Mouse (Mus musculus) 3134 (cell line): ENCODE measurements around the gene Sugp2.
A peak's percentile ranks its signal among the peaks of the same experiment; 100 is the strongest.

Source experiments
- DNase-seq: peaks from one replicate; pipeline ENCODE4 v3.0.0-alpha.2; 2011; ENCODE audit warnings: low spot score; ENCODE audit not compliant: insufficient read length; ENCODE audit errors: extremely low read depth

Sugp2 gene

GRCm38 (mm10) chr8:70220236-70220840 lies 13.7 kb upstream of the Sugp2 start:
- DNase-seq = no peak

GRCm38 (mm10) chr8:70220911-70221310 lies 13.1 kb upstream of the Sugp2 start:
- no peak for DNase-seq

- no peak for DNase-seq
Measured at GRCm38 (mm10) chr8:70222041-70222440, 12.0 kb upstream of the Sugp2 start.

- DNase-seq = no peak
Measured at GRCm38 (mm10) chr8:70223341-70223740, 10.7 kb upstream of the Sugp2 start.

- no peak for DNase-seq
Measured at GRCm38 (mm10) chr8:70227997-70228396, 6.0 kb upstream of the Sugp2 start.

GRCm38 (mm10) chr8:70230837-70231236 lies 3.2 kb upstream of the Sugp2 start:
- DNase-seq = no peak

- DNase-seq = no peak
Measured at GRCm38 (mm10) chr8:70233606-70234005, 420 bp upstream of the Sugp2 start.

- DNase-seq = no peak
Measured at GRCm38 (mm10) chr8:70234781-70235128, 729 bp downstream of the Sugp2 start.

GRCm38 (mm10) chr8:70237842-70238241 lies 3.8 kb downstream of the Sugp2 start:
- no peak for DNase-seq

- DNase-seq = no peak
Measured at GRCm38 (mm10) chr8:70240642-70241041, 6.6 kb downstream of the Sugp2 start.

- no peak for DNase-seq
Measured at GRCm38 (mm10) chr8:70246622-70247021, 12.6 kb downstream of the Sugp2 start.

- DNase-seq = no peak
Measured at GRCm38 (mm10) chr8:70247841-70248240, 13.8 kb downstream of the Sugp2 start.

- DNase-seq = no peak
Measured at GRCm38 (mm10) chr8:70254628-70255027, 20.6 kb downstream of the Sugp2 start.

GRCm38 (mm10) chr8:70257456-70257855 lies 23.4 kb downstream of the Sugp2 start:
- DNase-seq = peak; percentile 9

- no peak for DNase-seq
Measured at GRCm38 (mm10) chr8:70258600-70258999, 24.6 kb downstream of the Sugp2 start.

GRCm38 (mm10) chr8:70259043-70259442 lies 25.0 kb downstream of the Sugp2 start:
- DNase-seq = no peak

GRCm38 (mm10) chr8:70267674-70268073 lies 33.6 kb downstream of the Sugp2 start:
- DNase-seq = no peak

- no peak for DNase-seq
Measured at GRCm38 (mm10) chr8:70268311-70268710, 34.3 kb downstream of the Sugp2 start.

GRCm38 (mm10) chr8:70268799-70269565 lies 35.0 kb downstream of the Sugp2 start:
- DNase-seq = no peak

GRCm38 (mm10) chr8:70272949-70273348 lies 38.9 kb downstream of the Sugp2 start:
- DNase-seq = no peak

- DNase-seq = no peak
Measured at GRCm38 (mm10) chr8:70274350-70274749, 40.3 kb downstream of the Sugp2 start.

- no peak for DNase-seq
Measured at GRCm38 (mm10) chr8:70276476-70276875, 42.5 kb downstream of the Sugp2 start.
